In genomic region chr2:48538668-48539341, GRCm38 (mm10) we compare ENCODE assay signal across 9 mouse cellular contexts.
DNase-seq lines count a peak whose midpoint lies in the region; ATAC-seq and TF ChIP-seq lines count a peak whose summit lies in the region.
"Had no signal": no experiment of that assay in that cellular context is flagged by ENCODE, and none has a peak within 500 bp of the region (broad histone marks: within the 10 kb centered on the region; RNA-seq: fewer than 3 reads in every experiment).

No protein-coding gene starts in this region.

- H3K9me3 ChIP-seq in forebrain, postnatal 0 days (ENCODE audit: low read length) = no peaks in the 10 kb centered on the region
- H3K9me3 ChIP-seq: limb, embryonic 15.5 days had no signal

- peak overlapping the region; percentile 45 for H3K4me2 ChIP-seq in forebrain, postnatal 0 days (ENCODE audit: low read depth)
- H3K4me2 ChIP-seq: limb, embryonic 15.5 days had no signal

- no peaks in the 10 kb centered on the region for H3K36me3 ChIP-seq in forebrain, postnatal 0 days (ENCODE audit: insufficient read depth)
- H3K36me3 ChIP-seq: limb, embryonic 15.5 days had no signal

- peak overlapping the region; percentile 54 for H3K27ac ChIP-seq in forebrain, postnatal 0 days (ENCODE audit: low read depth, low read length)

- peak overlapping the region; percentile 16 for H3K4me3 ChIP-seq in forebrain, postnatal 0 days (ENCODE audit: low read depth, low read length)
- H3K4me3 ChIP-seq: limb, embryonic 15.5 days had no signal

- 8% methylated on average over 13 of the region's 13 CpGs for WGBS in forebrain, postnatal 0 days

- H3K27me3 ChIP-seq in forebrain, postnatal 0 days (ENCODE audit: insufficient read depth, low read length) = no peaks in the 10 kb centered on the region
- H3K27me3 ChIP-seq: limb, embryonic 15.5 days had no signal

- peak; percentile 4 for DNase-seq in adrenal gland, postnatal 10 days
- DNase-seq in adrenal gland, postnatal 4 days (ENCODE audit: low spot score in 2 of 2) = no peak
- DNase-seq in R1 (ENCODE audit: low read depth, low spot score) = peak; percentile 28
- DNase-seq in forebrain, postnatal 0 days = peak; percentile 71
- peak; percentile 8 to 18 for DNase-seq in layer of hippocampus, postnatal 36 days
- DNase-seq in retina, postnatal 7 days (ENCODE audit: low read depth, low spot score) = peak; percentile 5
- no peak for DNase-seq in adrenal gland, postnatal 36 days
- DNase-seq in ovary, adult 18-20 months (ENCODE audit: low spot score) = no peak

- peak; percentile 89 for ATAC-seq in forebrain, postnatal 0 days

- peak overlapping the region; percentile 22 for H3K9ac ChIP-seq in forebrain, postnatal 0 days
- H3K9ac ChIP-seq: limb, embryonic 15.5 days had no signal

- no peak for TF ChIP-seq CTCF in forebrain, postnatal 0 days (IDR thresholded peaks at IDR 0.05; ENCODE audit: low read depth)

- H3K4me1 ChIP-seq in forebrain, postnatal 0 days (ENCODE audit: insufficient read depth) = peaks cover 4% of the 10 kb centered on the region; the same call in 1 of the 2 replicates

Comparison
In these comparisons a context has a peak if more than half of its experiments do, and no peak if none do; other contexts are left out.
1. DNase-seq: peak in adrenal gland, postnatal 10 days (single experiment), R1 (single experiment), forebrain, postnatal 0 days (single experiment), layer of hippocampus, postnatal 36 days (2 of 2) and retina, postnatal 7 days (single experiment); none in adrenal gland, postnatal 4 days (0 of 2), adrenal gland, postnatal 36 days (0 of 2) and ovary, adult 18-20 months (single experiment).